16 mouse cellular contexts compared by ENCODE assay signal in genomic region chr13:84350791-84351190, GRCm38 (mm10).
DNase-seq lines count a peak whose midpoint lies in the region; ATAC-seq and TF ChIP-seq lines count a peak whose summit lies in the region.
"Had no signal": no experiment of that assay in that cellular context is flagged by ENCODE, and none has a peak within 500 bp of the region (broad histone marks: within the 10 kb centered on the region; RNA-seq: fewer than 3 reads in every experiment).

No protein-coding gene starts in this region.

- no peak overlapping the region for H3K4me3 ChIP-seq in hindbrain, embryonic 10.5 days
- no peak overlapping the region for H3K4me3 ChIP-seq in hindbrain, embryonic 11.5 days (ENCODE audit: low read depth, low read length)
- no peak overlapping the region for H3K4me3 ChIP-seq in forebrain, embryonic 13.5 days
- H3K4me3 ChIP-seq in hindbrain, embryonic 12.5 days, result no peak overlapping the region
- no peak overlapping the region for H3K4me3 ChIP-seq in midbrain, postnatal 0 days (ENCODE audit: low read depth, low read length)
- H3K4me3 ChIP-seq: embryonic facial prominence, embryonic 10.5 days; limb, embryonic 10.5 days; liver, embryonic 13.5 days; lung, embryonic 15.5 days had no signal

- peaks cover 35% of the 10 kb centered on the region for H3K4me1 ChIP-seq in hindbrain, embryonic 10.5 days (replicated peaks)
- no peaks in the 10 kb centered on the region for H3K4me1 ChIP-seq in hindbrain, embryonic 11.5 days (replicated peaks; ENCODE audit: control insufficient read depth, insufficient read depth, low read length)
- H3K4me1 ChIP-seq in forebrain, embryonic 13.5 days, result peaks cover 37% of the 10 kb centered on the region
- H3K4me1 ChIP-seq in hindbrain, embryonic 12.5 days, result peaks cover 22% of the 10 kb centered on the region
- H3K4me1 ChIP-seq in midbrain, postnatal 0 days (ENCODE audit: insufficient read depth, low read length), result peaks cover 9% of the 10 kb centered on the region; the same call in 1 of the 2 replicates
- H3K4me1 ChIP-seq: liver, embryonic 13.5 days had no signal

- H3K27ac ChIP-seq in hindbrain, embryonic 10.5 days, result peak overlapping the region; percentile 40; the same call in 1 of the 2 replicates
- H3K27ac ChIP-seq in hindbrain, embryonic 11.5 days (ENCODE audit: low read depth, low read length), result no peak overlapping the region
- H3K27ac ChIP-seq in forebrain, embryonic 13.5 days, result peak overlapping the region; percentile 99; the same call in 1 of the 2 replicates
- H3K27ac ChIP-seq in hindbrain, embryonic 12.5 days, result peak overlapping the region; percentile 98; the same call in 1 of the 2 replicates
- H3K27ac ChIP-seq in midbrain, postnatal 0 days (ENCODE audit: low read depth, low read length), result peak overlapping the region; percentile 92
- H3K27ac ChIP-seq: embryonic facial prominence, embryonic 10.5 days; limb, embryonic 10.5 days; liver, embryonic 13.5 days; lung, embryonic 15.5 days had no signal

- H3K9me3 ChIP-seq in hindbrain, embryonic 10.5 days, result no peaks in the 10 kb centered on the region
- H3K9me3 ChIP-seq in hindbrain, embryonic 11.5 days (ENCODE audit: control insufficient read depth, low read length), result no peaks in the 10 kb centered on the region
- H3K9me3 ChIP-seq in forebrain, embryonic 13.5 days (replicated peaks), result no peaks in the 10 kb centered on the region
- no peaks in the 10 kb centered on the region for H3K9me3 ChIP-seq in hindbrain, embryonic 12.5 days (replicated peaks)
- H3K9me3 ChIP-seq in midbrain, postnatal 0 days (ENCODE audit: low read length), result no peaks in the 10 kb centered on the region
- H3K9me3 ChIP-seq: embryonic facial prominence, embryonic 10.5 days; limb, embryonic 10.5 days; liver, embryonic 13.5 days; lung, embryonic 15.5 days had no signal

- WGBS in hindbrain, embryonic 10.5 days, result 67% methylated on average over 5 of the region's 5 CpGs
- WGBS in hindbrain, embryonic 11.5 days, result 50% methylated on average over 5 of the region's 5 CpGs
- WGBS in forebrain, embryonic 13.5 days, result 37% methylated on average over 5 of the region's 5 CpGs
- 39% methylated on average over 5 of the region's 5 CpGs for WGBS in hindbrain, embryonic 12.5 days
- WGBS in midbrain, postnatal 0 days, result 32% methylated on average over 5 of the region's 5 CpGs

- DNase-seq in hindbrain, embryonic 10.5 days (ENCODE audit: low spot score), result no peak
- DNase-seq in hindbrain, embryonic 11.5 days (ENCODE audit: low spot score), result no peak
- DNase-seq in midbrain, postnatal 0 days (ENCODE audit: low spot score), result peak; percentile 18
- DNase-seq in gastrocnemius, adult 18-20 months (ENCODE audit: low spot score), result no peak
- DNase-seq in ovary, postnatal 10 days (ENCODE audit: low spot score), result no peak
- DNase-seq: adrenal gland, postnatal 25 days; gastrocnemius, postnatal 36 days; heart, postnatal 14 days; layer of hippocampus, postnatal 36 days; liver, embryonic 13.5 days had no signal

- no peak for ATAC-seq in hindbrain, embryonic 11.5 days (ENCODE audit: low FRiP score)
- no peak for ATAC-seq in forebrain, embryonic 13.5 days
- no peak for ATAC-seq in hindbrain, embryonic 12.5 days (ENCODE audit: low FRiP score)
- ATAC-seq in midbrain, postnatal 0 days (ENCODE audit: low FRiP score), result no peak

- TF ChIP-seq CTCF in midbrain, postnatal 0 days (IDR thresholded peaks at IDR 0.05), result no peak

- H3K9ac ChIP-seq in hindbrain, embryonic 11.5 days (ENCODE audit: low read depth, low read length), result no peak overlapping the region; the same call in 1 of the 2 replicates
- no peak overlapping the region for H3K9ac ChIP-seq in forebrain, embryonic 13.5 days
- H3K9ac ChIP-seq in hindbrain, embryonic 12.5 days, result no peak overlapping the region
- no peak overlapping the region for H3K9ac ChIP-seq in midbrain, postnatal 0 days (replicated peaks; ENCODE audit: low read length, poor library complexity, severe bottlenecking)
- H3K9ac ChIP-seq: liver, embryonic 13.5 days; lung, embryonic 15.5 days had no signal

- no peaks in the 10 kb centered on the region for H3K36me3 ChIP-seq in hindbrain, embryonic 10.5 days
- no peaks in the 10 kb centered on the region for H3K36me3 ChIP-seq in hindbrain, embryonic 11.5 days (ENCODE audit: control insufficient read depth, insufficient read depth, low read length)
- H3K36me3 ChIP-seq in forebrain, embryonic 13.5 days (ENCODE audit: poor library complexity, severe bottlenecking), result no peaks in the 10 kb centered on the region
- H3K36me3 ChIP-seq in hindbrain, embryonic 12.5 days, result no peaks in the 10 kb centered on the region
- H3K36me3 ChIP-seq in midbrain, postnatal 0 days (ENCODE audit: insufficient read depth, low read length), result no peaks in the 10 kb centered on the region
- H3K36me3 ChIP-seq: embryonic facial prominence, embryonic 10.5 days; limb, embryonic 10.5 days; liver, embryonic 13.5 days; lung, embryonic 15.5 days had no signal

- H3K27me3 ChIP-seq in hindbrain, embryonic 10.5 days (ENCODE audit: insufficient read depth, poor library complexity, severe bottlenecking), result peaks cover 38% of the 10 kb centered on the region
- no peaks in the 10 kb centered on the region for H3K27me3 ChIP-seq in hindbrain, embryonic 11.5 days (ENCODE audit: control insufficient read depth, insufficient read depth, low read length)
- no peaks in the 10 kb centered on the region for H3K27me3 ChIP-seq in forebrain, embryonic 13.5 days
- no peaks in the 10 kb centered on the region for H3K27me3 ChIP-seq in hindbrain, embryonic 12.5 days
- H3K27me3 ChIP-seq in midbrain, postnatal 0 days (ENCODE audit: insufficient read depth, low read length), result no peaks in the 10 kb centered on the region

- no peak overlapping the region for H3K4me2 ChIP-seq in hindbrain, embryonic 11.5 days (replicated peaks; ENCODE audit: low read depth, low read length)
- H3K4me2 ChIP-seq in forebrain, embryonic 13.5 days, result peak overlapping the region; percentile 79; the same call in 1 of the 2 replicates
- no peak overlapping the region for H3K4me2 ChIP-seq in hindbrain, embryonic 12.5 days (replicated peaks)
- no peak overlapping the region for H3K4me2 ChIP-seq in midbrain, postnatal 0 days (ENCODE audit: low read depth, low read length, poor library complexity, severe bottlenecking)
- H3K4me2 ChIP-seq: heart, embryonic 11.5 days; liver, embryonic 13.5 days; lung, embryonic 15.5 days had no signal
